Mouse (Mus musculus): ENCODE measurements around the gene Cubn. TPM values are rescaled to one million over a fixed set of nuclear protein-coding genes. Genes with fewer than 3 reads are reported as not detected.

Cubn gene
- polyA plus RNA-seq, 1 experiment from 2014 or later: 0.18 TPM

GRCm38 (mm10) chr2:13458088-13458487 lies 33.5 kb downstream of the Cubn start:
- Histone ChIP-seq H3K27me3 (replicated peaks; ENCODE audit: control insufficient read depth, insufficient read depth, low read length) (no peaks in the 10 kb centered on the region), H3K4me3 (replicated peaks; ENCODE audit: low read length) (no peak overlapping the region), H3K9me3 (ENCODE audit: control insufficient read depth, low read length) (no peaks in the 10 kb centered on the region), H3K4me1 (replicated peaks; ENCODE audit: control insufficient read depth, insufficient read depth, low read length) (no peaks in the 10 kb centered on the region), H3K9ac (replicated peaks; ENCODE audit: low read depth, low read length) (no peak overlapping the region), H3K4me2 (ENCODE audit: low read length) (no peak overlapping the region), H3K27ac (ENCODE audit: low read length) (no peak overlapping the region), H3K36me3 (ENCODE audit: control insufficient read depth, insufficient read depth) (no peaks in the 10 kb centered on the region)
- ATAC-seq: no peak
- WGBS: 72% methylated on average over 2 of the region's 2 CpGs

- H3K9ac ChIP-seq (replicated peaks; ENCODE audit: low read depth, low read length): no peak overlapping the region
- H3K4me2 ChIP-seq (ENCODE audit: low read length): no peak overlapping the region
- H3K4me3 ChIP-seq (replicated peaks; ENCODE audit: low read length): no peak overlapping the region
- ATAC-seq: no peak
- H3K36me3 ChIP-seq (ENCODE audit: control insufficient read depth, insufficient read depth): no peaks in the 10 kb centered on the region
- H3K27ac ChIP-seq (ENCODE audit: low read length): no peak overlapping the region
- WGBS: 88% methylated on average over 1 of the region's 1 CpGs
- H3K9me3 ChIP-seq (ENCODE audit: control insufficient read depth, low read length): no peaks in the 10 kb centered on the region
- no peaks in the 10 kb centered on the region for H3K4me1 ChIP-seq (replicated peaks; ENCODE audit: control insufficient read depth, insufficient read depth, low read length)
- H3K27me3 ChIP-seq (replicated peaks; ENCODE audit: control insufficient read depth, insufficient read depth, low read length): no peaks in the 10 kb centered on the region
Measured at GRCm38 (mm10) chr2:13456821-13457220, 34.8 kb downstream of the Cubn start.

GRCm38 (mm10) chr2:13451495-13452491 lies 39.8 kb downstream of the Cubn start:
- H3K4me3 ChIP-seq (replicated peaks; ENCODE audit: low read length): no peak overlapping the region
- ATAC-seq: no peak
- H3K27ac ChIP-seq (ENCODE audit: low read length): no peak overlapping the region
- no peaks in the 10 kb centered on the region for H3K4me1 ChIP-seq (replicated peaks; ENCODE audit: control insufficient read depth, insufficient read depth, low read length)
- H3K9me3 ChIP-seq (ENCODE audit: control insufficient read depth, low read length): no peaks in the 10 kb centered on the region
- no peaks in the 10 kb centered on the region for H3K27me3 ChIP-seq (replicated peaks; ENCODE audit: control insufficient read depth, insufficient read depth, low read length)
- no peak overlapping the region for H3K9ac ChIP-seq (replicated peaks; ENCODE audit: low read depth, low read length)
- WGBS: 62% methylated on average over 13 of the region's 13 CpGs
- H3K36me3 ChIP-seq (ENCODE audit: control insufficient read depth, insufficient read depth): no peaks in the 10 kb centered on the region
- H3K4me2 ChIP-seq (ENCODE audit: low read length): no peak overlapping the region

- Histone ChIP-seq H3K27me3 (replicated peaks; ENCODE audit: control insufficient read depth, insufficient read depth, low read length) (no peaks in the 10 kb centered on the region), H3K9me3 (ENCODE audit: control insufficient read depth, low read length) (no peaks in the 10 kb centered on the region), H3K36me3 (ENCODE audit: control insufficient read depth, insufficient read depth) (no peaks in the 10 kb centered on the region), H3K4me3 (replicated peaks; ENCODE audit: low read length) (no peak overlapping the region), H3K9ac (replicated peaks; ENCODE audit: low read depth, low read length) (no peak overlapping the region), H3K27ac (ENCODE audit: low read length) (no peak overlapping the region), H3K4me1 (replicated peaks; ENCODE audit: control insufficient read depth, insufficient read depth, low read length) (no peaks in the 10 kb centered on the region), H3K4me2 (ENCODE audit: low read length) (no peak overlapping the region)
- 74% methylated on average over 3 of the region's 3 CpGs for WGBS
- no peak for ATAC-seq
Measured at GRCm38 (mm10) chr2:13450895-13451294, 40.7 kb downstream of the Cubn start.

GRCm38 (mm10) chr2:13450470-13450869 lies 41.1 kb downstream of the Cubn start:
- Histone ChIP-seq H3K4me1 (replicated peaks; ENCODE audit: control insufficient read depth, insufficient read depth, low read length) (no peaks in the 10 kb centered on the region), H3K4me3 (replicated peaks; ENCODE audit: low read length) (no peak overlapping the region), H3K9me3 (ENCODE audit: control insufficient read depth, low read length) (no peaks in the 10 kb centered on the region), H3K9ac (replicated peaks; ENCODE audit: low read depth, low read length) (no peak overlapping the region), H3K27ac (ENCODE audit: low read length) (no peak overlapping the region), H3K4me2 (ENCODE audit: low read length) (no peak overlapping the region), H3K27me3 (replicated peaks; ENCODE audit: control insufficient read depth, insufficient read depth, low read length) (no peaks in the 10 kb centered on the region), H3K36me3 (ENCODE audit: control insufficient read depth, insufficient read depth) (no peaks in the 10 kb centered on the region)
- 81% methylated on average over 2 of the region's 2 CpGs for WGBS
- ATAC-seq: no peak

GRCm38 (mm10) chr2:13445156-13445555 lies 46.5 kb downstream of the Cubn start:
- H3K4me1 ChIP-seq (replicated peaks; ENCODE audit: control insufficient read depth, insufficient read depth, low read length): no peaks in the 10 kb centered on the region
- H3K9ac ChIP-seq (replicated peaks; ENCODE audit: low read depth, low read length): no peak overlapping the region
- H3K4me2 ChIP-seq (ENCODE audit: low read length): no peak overlapping the region
- no peaks in the 10 kb centered on the region for H3K36me3 ChIP-seq (ENCODE audit: control insufficient read depth, insufficient read depth)
- no peak for ATAC-seq
- no peaks in the 10 kb centered on the region for H3K9me3 ChIP-seq (ENCODE audit: control insufficient read depth, low read length)
- no peak overlapping the region for H3K27ac ChIP-seq (ENCODE audit: low read length)
- H3K4me3 ChIP-seq (replicated peaks; ENCODE audit: low read length): no peak overlapping the region
- no peaks in the 10 kb centered on the region for H3K27me3 ChIP-seq (replicated peaks; ENCODE audit: control insufficient read depth, insufficient read depth, low read length)
- WGBS: 90% methylated on average over 4 of the region's 4 CpGs

DNA sequence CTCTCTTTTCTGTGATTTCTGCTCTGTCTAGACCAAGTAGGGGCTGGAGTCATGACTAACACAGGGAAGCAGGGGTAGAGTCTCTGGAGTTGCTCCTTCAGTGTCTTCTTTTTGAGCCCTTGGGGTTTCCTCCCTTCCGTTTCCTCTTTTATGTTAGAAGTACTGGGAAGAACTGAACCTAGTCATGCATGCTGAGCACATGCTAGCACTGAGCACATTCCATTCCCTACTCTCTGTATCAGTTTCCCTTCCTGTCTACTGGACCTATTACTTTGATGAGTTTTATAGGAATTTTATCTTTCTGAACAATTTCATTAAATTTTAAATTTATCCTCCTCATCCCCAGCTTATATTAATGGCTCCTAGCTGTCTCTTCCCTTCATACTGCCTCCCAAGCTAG lies 52.6 kb downstream of the Cubn start:
- no peak for ATAC-seq
- WGBS: 100% methylated on average over 1 of the region's 1 CpGs

DNA sequence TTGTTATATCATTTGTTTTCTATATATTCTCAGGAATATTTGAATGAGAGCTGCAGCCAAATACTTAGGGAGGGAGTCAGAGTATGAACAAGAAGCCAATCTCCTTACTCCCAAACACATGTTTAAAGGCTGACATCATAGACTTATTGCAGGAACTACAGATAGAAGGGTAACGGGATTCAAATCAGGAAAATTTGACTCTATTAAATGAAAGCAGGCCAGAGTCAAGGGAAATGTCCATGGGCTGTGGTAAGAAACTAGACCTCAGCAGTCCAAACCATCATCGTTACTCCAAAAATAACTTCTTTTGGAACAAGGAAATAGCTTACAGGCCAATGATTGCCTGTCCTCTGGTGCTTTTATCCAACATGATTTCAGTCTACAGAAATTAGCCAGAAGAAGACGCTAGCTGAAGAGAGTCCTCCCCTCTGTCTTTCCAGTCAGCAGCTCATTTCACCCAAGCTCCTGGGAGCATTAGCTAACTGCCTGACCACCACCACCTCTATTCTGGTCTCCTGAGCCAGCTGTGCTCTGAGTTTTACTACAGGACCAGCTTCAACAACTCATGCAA lies 53.3 kb downstream of the Cubn start:
- Histone ChIP-seq H3K36me3 (ENCODE audit: control insufficient read depth, insufficient read depth) (no peaks in the 10 kb centered on the region), H3K9ac (replicated peaks; ENCODE audit: low read depth, low read length) (no peak overlapping the region), H3K9me3 (ENCODE audit: control insufficient read depth, low read length) (no peaks in the 10 kb centered on the region), H3K27ac (ENCODE audit: low read length) (no peak overlapping the region), H3K4me3 (replicated peaks; ENCODE audit: low read length) (no peak overlapping the region), H3K4me1 (replicated peaks; ENCODE audit: control insufficient read depth, insufficient read depth, low read length) (no peaks in the 10 kb centered on the region), H3K4me2 (ENCODE audit: low read length) (no peak overlapping the region), H3K27me3 (replicated peaks; ENCODE audit: control insufficient read depth, insufficient read depth, low read length) (no peaks in the 10 kb centered on the region)
- 90% methylated on average over 3 of the region's 3 CpGs for WGBS
- ATAC-seq: no peak

More for the DNA sequence above, 52.6 kb downstream of the Cubn start:
- H3K4me3 ChIP-seq (replicated peaks; ENCODE audit: low read length): no peak overlapping the region
- no peak overlapping the region for H3K27ac ChIP-seq (ENCODE audit: low read length)
- H3K36me3 ChIP-seq (ENCODE audit: control insufficient read depth, insufficient read depth): no peaks in the 10 kb centered on the region
- H3K4me2 ChIP-seq (ENCODE audit: low read length): no peak overlapping the region
- H3K27me3 ChIP-seq (replicated peaks; ENCODE audit: control insufficient read depth, insufficient read depth, low read length): no peaks in the 10 kb centered on the region
- no peaks in the 10 kb centered on the region for H3K4me1 ChIP-seq (replicated peaks; ENCODE audit: control insufficient read depth, insufficient read depth, low read length)
- H3K9ac ChIP-seq (replicated peaks; ENCODE audit: low read depth, low read length): no peak overlapping the region
- H3K9me3 ChIP-seq (ENCODE audit: control insufficient read depth, low read length): no peaks in the 10 kb centered on the region

DNA sequence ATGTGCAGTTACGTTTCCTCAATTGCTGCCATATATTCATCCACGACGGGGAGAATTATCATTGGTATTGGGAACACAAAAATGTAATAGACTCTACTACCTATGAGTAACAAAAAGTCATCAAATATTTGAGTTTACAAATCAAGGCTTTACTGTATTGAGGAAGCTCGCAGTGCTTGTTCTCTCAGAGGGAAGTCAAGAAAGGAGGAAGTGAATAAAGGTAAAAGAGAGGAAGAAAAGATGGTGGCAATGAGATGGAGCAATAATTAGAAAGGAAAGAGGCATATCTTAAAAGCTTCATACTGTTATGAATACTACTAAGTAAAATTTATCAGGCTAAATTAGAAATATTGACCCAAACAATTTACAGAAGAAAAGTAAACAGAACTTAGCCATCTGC lies 59.6 kb downstream of the Cubn start:
- Histone ChIP-seq H3K9me3 (ENCODE audit: control insufficient read depth, low read length) (no peaks in the 10 kb centered on the region), H3K9ac (replicated peaks; ENCODE audit: low read depth, low read length) (no peak overlapping the region), H3K4me1 (replicated peaks; ENCODE audit: control insufficient read depth, insufficient read depth, low read length) (no peaks in the 10 kb centered on the region), H3K27ac (ENCODE audit: low read length) (no peak overlapping the region), H3K4me2 (ENCODE audit: low read length) (no peak overlapping the region), H3K36me3 (ENCODE audit: control insufficient read depth, insufficient read depth) (no peaks in the 10 kb centered on the region), H3K27me3 (replicated peaks; ENCODE audit: control insufficient read depth, insufficient read depth, low read length) (no peaks in the 10 kb centered on the region), H3K4me3 (replicated peaks; ENCODE audit: low read length) (no peak overlapping the region)
- WGBS: 86% methylated on average over 4 of the region's 4 CpGs
- ATAC-seq: no peak
